Mouse (Mus musculus): ENCODE measurements at regions not wholly inside any gene's neighbourhood (a gene's known extent, or its start where the extent isn't known, plus 50 kb on each side); places are given as distances from the start of the nearest gene placed in this dataset.

DNA sequence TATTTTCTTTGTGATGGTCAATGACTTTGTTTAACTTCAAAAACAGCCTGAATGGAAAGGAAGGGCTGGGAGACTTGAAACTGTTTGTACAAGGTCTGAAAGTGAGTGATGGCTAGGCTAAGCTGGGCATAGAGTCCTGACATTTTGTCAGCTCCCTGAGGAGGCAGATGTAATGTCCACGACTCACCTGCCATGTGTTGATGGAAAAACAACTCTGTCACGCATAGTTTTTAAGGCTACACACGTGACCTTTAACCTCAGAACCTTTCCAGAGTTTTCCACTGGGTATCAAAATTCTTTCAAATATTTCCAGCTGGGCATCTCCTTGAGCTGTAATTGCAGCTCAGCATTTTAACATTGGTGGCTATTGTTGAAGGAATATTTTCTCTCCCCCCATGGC lies 190.2 kb upstream of the Lrig1 start:
- DNase-seq: no peak

- no peak for DNase-seq
Observed at GRCm38 (mm10) chr6:94889271-94889670, 189.3 kb upstream of the Lrig1 start.

- DNase-seq: no peak
Observed at GRCm38 (mm10) chr6:94881139-94881538, 181.2 kb upstream of the Lrig1 start.

GRCm38 (mm10) chr6:94875841-94876240 lies 175.9 kb upstream of the Lrig1 start:
- DNase-seq: no peak

DNA sequence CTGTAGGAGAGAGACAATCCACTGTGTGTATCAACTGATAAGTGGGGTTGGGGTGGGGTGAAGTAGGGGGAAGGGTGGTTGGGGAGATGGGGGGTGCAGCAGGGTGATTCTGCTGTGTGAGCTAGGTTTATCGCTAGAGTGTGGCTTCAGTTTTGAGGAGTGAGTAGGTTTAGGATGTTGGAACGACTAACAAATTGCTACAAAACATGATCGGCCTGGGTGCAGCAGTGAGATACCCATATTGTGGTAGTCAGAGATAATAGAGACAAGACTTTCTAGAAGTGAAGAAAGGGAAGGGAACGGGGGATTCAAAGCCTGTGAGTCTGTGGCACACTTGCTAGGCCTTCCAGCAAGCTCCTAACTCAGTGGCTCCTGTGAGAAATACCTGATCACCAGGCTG lies 175.1 kb upstream of the Lrig1 start:
- no peak for DNase-seq

GRCm38 (mm10) chr6:94874415-94874814 lies 174.5 kb upstream of the Lrig1 start:
- no peak for DNase-seq

DNA sequence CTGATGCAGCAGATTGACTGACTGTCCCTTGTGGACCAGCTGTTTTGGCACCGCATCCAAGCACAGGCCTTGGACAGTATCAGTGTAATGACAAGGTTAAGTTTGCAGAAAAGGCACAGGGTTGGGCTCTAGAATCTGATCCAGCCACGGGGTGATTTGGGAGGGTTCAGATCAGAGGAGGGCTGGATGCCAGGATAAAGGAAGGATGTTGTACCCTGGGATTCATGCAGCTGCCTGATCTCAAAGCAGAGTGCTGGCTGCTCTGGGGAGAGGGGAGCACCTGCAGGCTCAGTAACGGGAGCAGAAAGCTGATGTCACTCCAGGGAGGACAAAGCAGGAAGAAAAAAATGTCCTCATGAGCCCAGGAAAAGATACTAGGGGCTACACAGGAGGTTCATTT lies 168.0 kb upstream of the Lrig1 start:
- no peak for DNase-seq

DNA sequence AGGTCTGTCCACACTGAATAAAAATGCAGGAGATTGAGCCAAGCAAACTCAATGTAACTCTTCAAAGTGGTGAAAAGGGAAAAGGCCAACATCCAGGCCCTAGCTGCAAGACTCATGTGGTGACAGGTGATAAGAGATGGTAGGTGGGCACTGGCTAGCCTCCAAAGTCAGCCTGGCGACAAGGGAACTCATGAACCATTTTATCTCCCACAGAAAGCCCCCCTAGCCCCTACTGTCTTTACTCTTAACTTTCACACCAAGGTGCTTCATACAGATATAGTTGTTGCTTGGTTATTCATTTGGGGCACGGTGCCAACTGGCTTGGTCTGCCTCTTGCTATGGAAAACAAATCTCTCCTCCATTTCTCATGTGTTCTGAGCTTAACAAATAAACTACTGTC lies 165.5 kb upstream of the Lrig1 start:
- DNase-seq: no peak

- no peak for DNase-seq
Observed at GRCm38 (mm10) chr6:94858121-94858621, 158.2 kb upstream of the Lrig1 start.

GRCm38 (mm10) chr6:94850121-94850520 lies 150.2 kb upstream of the Lrig1 start:
- no peak for DNase-seq

- DNase-seq: no peak
Observed at GRCm38 (mm10) chr6:94849533-94849932, 149.6 kb upstream of the Lrig1 start.

- DNase-seq: no peak
Observed at GRCm38 (mm10) chr6:94848437-94848836, 148.5 kb upstream of the Lrig1 start.

DNA sequence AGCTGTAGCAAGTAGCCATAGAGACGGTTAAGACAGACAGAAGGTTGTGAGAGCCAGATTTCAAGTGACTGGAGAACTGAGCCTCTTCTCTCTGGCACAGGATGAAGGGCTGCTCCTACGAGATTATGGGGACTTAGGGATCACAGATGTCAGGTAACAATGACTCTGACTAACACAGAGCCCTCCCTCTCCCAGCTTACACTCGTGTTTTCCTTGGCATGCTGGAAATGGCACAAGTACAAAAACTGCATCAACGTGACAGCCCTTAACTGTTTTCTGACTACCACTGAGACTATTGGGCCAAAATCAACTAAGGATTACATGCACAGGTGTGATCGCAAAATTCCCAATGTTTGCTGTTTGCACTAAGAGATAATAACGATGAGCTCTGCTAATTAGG lies 145.9 kb upstream of the Lrig1 start:
- no peak for DNase-seq

DNA sequence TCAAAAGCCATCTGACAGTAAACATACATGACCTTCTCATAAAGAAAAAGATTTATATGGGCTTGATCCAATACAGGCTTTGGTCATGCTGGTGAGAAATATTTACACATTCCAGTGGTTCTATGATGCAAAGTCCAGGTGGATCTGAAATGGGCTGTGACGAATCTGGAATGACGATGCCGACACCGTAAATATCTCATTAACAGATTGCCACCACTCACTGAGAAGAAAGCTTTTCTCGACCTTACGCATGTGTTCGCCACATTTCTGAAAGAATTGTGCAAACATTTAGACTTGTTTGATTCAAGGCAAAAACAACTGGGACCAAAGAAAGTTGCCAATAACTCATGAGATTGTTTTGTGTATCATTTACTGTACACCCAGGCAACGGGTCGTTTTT lies 142.9 kb upstream of the Lrig1 start:
- no peak for DNase-seq

DNA sequence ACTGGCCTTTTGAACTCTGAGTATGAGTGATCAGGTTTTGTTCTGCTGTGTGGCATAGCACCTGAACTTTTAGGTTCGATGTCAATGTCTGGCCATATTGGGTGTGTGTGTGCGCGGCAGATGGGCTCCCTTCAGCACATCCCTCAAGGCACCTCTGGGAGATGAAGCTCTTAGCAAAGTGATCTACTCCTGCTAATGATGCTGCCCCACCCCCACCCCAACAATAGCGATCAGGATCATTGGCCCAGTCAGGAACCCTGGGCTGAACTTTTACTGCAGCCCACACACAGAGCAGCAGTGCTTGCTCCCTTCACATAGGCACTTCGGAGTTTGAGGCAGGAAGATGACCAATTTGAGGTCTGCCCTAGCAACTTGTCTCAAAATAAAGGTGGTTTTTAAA lies 141.9 kb upstream of the Lrig1 start:
- no peak for DNase-seq

DNA sequence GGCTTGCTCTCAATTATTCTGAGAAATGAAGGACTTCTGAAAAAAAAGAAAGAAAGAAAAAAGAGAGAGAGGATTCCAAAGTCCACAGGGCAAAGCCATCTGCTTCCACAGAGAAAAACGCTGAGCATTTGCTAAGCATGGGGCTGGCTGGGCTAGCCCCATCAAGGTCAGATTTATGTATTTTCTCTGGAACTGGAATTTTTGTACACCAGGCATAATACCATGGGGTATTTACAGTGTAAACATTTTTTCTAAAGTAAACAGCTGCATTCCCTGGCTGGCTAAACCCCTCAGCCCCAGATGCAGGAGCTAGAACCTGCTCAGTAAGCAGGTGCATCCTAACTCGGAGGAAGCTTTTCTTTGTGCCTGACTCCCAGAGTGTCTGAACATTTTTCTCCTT lies 135.8 kb upstream of the Lrig1 start:
- DNase-seq: no peak

- no peak for DNase-seq
Observed at GRCm38 (mm10) chr6:94834551-94834950, 134.6 kb upstream of the Lrig1 start.

GRCm38 (mm10) chr6:94830801-94831200 lies 130.8 kb upstream of the Lrig1 start:
- no peak for DNase-seq

DNA sequence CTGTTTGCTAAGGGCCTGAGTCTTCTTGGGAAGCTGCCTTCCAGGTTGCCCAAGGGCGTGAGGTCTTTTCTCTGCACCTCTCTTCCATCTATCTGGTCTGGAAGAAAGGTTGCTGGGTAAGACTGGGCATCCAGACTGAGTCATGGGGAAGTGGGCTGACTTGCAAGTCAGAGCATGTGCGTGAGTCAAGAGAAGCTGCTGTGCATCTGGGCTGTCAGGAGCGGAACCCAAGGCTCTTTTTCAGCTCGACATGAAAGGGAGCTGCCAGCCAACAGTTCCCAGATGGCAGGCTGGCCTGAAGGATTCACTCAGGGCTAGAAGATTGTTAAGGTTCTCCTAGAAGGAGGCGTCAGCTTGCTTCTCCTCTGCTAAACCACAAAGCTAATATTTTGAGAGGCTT lies 129.3 kb upstream of the Lrig1 start:
- no peak for DNase-seq

GRCm38 (mm10) chr6:94826656-94827055 lies 126.7 kb upstream of the Lrig1 start:
- no peak for DNase-seq

DNA sequence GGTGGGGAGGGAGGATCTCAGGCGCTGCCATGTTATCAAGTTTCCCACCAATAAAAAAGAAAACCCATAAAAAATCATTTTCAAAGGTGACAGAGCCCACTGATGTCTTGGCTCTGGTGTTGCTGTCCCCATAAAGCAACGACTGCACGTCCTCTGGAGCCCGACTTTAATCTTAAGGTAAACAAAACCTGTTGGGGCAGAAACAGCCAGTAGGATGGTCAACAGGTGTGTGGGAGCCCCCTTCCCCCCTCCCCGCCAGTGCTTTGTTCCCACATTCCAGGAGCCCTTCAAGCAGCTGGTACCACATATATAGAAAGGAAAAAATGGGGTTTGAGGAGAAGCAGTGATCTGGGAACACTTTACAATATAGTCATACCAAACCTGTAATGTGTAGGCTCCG lies 118.3 kb upstream of the Lrig1 start:
- DNase-seq: no peak

DNA sequence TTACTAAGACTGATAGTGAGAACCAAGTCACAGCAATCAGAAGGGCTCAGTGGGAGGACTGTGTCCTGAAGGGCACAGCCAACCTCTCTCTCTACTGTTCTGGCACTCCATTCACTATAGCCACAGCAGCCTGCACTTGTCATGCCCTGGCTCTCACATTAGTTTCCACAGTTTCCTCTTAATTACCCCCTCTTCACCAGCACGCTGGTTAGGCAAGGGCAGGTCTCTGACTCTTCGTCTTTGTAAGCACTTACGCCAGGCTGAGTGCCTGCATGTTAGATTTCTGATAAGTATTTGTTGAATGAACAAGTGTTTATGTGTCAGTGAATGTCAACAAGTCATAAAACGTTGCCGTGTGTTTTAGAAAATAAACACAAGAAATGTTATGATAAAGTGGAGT lies 116.2 kb upstream of the Lrig1 start:
- no peak for DNase-seq

GRCm38 (mm10) chr6:94814711-94815110 lies 114.8 kb upstream of the Lrig1 start:
- DNase-seq: no peak

- no peak for DNase-seq
Observed at GRCm38 (mm10) chr6:94813481-94814148, 113.7 kb upstream of the Lrig1 start.

DNA sequence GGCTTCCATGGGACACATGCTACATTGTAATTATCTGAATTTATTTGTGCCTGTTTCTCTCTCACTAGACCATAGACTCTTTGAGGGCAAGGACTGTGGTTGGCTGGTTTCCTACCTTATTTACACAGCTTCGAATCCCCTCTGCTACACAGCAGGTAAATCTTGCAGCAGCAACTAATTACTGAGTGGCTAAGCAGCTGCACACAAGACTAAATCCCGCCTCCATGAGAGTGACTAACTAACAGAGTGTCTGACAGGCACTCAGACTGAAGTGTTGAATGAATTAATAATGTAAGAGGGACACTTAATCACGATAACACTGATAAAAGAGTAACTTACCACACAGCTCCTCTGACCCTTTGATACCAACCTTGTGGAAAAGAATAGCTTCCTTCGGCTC lies 111.9 kb upstream of the Lrig1 start:
- no peak for DNase-seq

All from kidney, adult 11 months (tissue).